Mouse (Mus musculus) thymus, postnatal 36 days (tissue): ENCODE measurements around the gene Rtn4.
"Not testable (repeated sequence)": the region's sequence is repeated elsewhere in the genome, so short reads cannot be mapped to it uniquely, and the experiment has no call there.

Source experiments
- DNase-seq, 2 experiments: peaks; one replicate each; pipeline ENCODE4 v3.0.0; 2022; ENCODE audit warnings: mixed read lengths in 2 of 2

Rtn4 gene

DNA sequence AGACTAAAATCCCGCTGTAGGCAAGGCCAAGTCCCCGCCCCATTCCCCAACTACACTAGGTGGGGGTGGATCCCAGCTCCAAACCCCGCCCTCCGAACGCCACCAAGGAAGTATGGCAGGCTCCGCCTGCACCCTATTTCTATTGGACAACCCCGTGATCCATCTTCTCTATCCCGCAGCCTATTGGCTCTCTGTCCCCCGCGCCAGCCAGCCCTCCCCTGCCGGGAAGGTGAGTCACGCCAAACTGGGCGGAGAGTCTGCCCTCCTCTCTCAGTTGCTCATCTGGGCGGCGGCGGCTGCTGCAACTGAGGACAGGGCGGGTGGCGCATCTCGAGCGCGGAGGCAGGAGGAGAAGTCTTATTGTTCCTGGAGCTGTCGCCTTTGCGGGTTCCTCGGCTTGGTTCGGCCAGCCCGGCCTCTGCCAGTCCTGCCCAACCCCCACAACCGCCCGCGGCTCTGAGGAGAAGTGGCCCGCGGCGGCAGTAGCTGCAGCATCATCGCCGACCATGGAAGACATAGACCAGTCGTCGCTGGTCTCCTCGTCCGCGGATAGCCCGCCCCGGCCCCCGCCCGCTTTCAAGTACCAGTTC is at the start of gene Rtn4:
Gene Rtn4, plus strand, starts transcription at position 265 of the 590 bp plus-strand sequence.
- peak; percentile 96 to 99 for DNase-seq

DNA sequence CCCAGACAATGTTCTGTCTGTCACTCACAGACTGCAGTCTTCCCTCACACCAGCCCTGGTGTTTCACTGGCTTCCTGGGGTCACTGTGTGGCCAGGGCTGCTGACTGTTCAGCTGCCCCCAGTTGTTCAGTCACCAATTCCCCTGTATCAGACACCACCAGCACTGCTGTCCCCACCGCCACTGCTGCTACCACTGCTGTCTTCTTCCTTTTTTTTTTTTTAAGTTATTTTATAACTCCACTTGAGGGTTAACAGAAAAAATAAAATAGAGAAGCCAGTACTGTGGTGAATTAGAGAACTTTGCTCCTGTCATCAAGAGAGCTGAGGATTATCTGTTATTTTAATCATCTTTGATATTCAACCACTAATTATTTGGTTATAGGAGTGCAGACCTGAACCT is 48.3 kb upstream of the Rtn4 start:
- no peak for DNase-seq

DNA sequence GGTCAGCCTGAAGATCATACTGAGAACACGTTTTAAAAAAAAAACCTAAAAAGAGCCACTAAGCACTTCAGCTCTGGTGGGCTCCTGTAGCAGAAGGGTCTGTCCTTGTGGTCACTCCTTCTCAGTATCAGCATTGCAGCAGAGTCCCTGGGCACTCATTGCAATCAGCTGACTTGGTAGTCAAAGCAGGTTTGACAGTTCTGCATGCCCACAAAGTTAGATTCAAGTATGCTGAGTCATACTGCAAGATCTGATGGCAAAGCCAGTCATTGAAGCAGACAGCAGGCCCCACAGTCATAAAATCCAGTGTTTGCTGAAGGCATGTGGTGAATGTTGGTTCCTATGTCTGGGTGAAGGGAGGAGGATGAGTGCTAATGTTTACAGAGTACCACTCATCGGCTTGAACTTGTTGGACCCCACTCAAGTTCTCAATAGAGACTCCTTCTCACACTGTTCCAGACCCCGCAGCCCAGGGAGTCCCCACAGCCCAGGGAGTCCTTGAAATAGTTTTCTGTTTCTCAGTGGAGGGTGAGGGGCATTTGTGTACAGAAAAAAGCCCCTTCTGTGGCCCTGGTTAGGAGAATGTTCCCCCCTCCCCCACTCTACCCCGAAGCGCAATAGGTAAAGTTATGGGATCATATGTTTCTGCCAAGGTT is 47.2 kb upstream of the Rtn4 start:
- DNase-seq, result no peak

DNA sequence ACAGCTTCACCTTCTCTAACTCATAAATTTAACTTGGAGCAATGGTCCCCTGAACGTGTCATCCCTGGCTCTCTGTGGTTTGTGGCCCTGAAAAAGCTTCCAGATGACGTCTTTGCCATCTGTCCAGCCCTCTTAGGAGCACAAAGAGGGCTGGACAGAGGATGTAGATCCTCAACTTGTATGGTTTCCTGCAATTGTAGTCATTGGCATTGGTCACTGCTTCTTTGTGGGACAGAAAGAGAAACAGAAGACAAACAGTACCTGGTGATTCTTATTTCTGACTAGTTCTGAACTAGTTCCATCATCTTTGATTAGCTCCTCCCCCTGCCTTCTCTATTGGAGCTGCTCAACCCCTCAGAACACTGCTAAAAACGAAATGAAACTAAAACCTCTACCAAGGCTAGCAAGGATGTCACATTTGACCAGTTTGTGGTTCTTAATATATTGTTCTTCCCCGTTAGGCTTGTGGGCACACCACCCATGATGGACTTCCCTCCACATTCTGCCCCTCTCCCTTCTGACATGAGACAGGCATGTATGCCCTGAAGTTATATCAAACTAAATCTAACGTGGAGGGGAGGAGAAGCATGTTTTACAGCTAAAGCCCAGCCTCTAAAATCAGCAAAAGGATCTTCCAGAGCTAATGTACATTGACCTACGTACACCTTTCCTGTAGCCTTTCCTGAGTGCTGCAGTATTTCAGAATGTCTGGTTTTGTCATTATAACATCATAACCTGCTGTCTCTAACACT is 45.0 kb upstream of the Rtn4 start:
- no peak for DNase-seq

DNA sequence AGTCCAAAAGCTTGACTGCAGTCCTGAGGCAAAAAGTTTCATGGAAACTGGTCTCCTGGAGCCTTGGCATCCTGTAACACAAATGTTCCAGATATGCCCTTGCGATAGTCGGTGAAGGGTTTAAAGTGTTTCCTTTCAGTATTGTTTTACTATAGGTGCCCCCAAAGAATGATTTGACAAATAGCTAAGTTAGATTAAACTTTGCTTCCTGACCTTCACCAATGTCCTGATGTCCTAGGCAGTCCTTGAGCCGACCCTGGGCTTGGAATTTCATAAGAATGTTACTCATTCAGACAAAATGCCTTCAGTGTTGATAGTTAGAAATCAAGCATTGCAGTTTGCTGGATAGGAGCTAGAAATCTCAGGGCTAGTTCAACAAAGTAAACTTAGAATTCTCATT is 37.4 kb upstream of the Rtn4 start:
- not testable (repeated sequence) for DNase-seq

DNA sequence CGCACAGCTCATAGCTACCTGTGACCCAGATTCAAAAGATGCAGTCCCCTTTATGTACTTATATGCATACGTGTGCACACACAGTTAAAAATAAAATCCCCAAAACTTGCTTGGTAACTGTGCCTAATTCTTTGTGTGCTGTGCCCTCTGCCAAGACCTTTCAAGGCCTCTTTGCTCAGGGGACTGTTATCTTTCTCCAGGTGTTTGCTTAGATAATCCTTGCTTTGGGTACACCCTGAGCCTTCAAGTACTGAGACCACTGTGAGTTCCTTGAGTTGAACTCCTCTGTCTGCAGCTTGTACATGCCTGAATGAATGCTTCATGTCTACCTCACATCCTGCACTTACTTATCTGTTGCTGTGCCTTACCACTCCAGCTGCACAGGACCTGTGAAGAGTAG is 32.0 kb upstream of the Rtn4 start:
- no peak for DNase-seq

DNA sequence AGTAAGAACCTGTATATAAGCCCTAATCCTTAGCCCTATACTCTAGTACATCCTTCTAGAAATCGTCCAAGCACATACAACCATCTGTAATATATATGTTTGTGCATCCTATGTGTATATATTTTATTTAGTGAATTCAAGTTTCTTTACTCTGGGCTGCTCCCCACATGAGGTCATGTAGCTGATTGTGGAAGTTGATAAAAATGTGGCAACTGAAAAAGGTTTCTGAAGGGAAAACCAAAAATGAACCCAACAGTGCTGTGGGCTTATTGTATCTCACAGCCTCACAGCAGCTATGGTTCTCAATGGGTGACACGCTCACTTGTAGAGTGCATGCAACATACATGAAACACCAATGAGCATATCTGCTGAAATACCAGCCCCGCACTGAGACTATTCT is 25.1 kb upstream of the Rtn4 start:
- no peak for DNase-seq

DNA sequence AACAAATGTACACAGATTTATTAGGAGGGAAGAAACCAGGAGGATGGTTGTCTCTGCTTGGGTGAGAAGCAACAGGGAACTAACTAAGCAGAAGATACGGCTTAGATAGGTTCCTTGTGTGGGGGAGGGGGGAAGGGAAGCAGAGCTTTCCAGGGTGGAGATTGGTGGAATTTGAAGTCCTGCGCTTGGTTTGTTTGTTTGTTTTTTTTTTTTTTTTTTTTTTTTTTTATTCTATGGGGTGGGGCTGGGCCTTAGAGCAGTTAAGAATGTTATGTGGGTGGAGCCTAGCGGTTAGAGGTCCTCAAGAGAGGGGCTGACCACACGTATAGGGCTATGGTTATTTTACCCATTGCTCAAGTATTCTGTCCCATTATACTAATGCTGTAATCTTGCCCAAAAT is 23.0 kb upstream of the Rtn4 start:
- no peak for DNase-seq

DNA sequence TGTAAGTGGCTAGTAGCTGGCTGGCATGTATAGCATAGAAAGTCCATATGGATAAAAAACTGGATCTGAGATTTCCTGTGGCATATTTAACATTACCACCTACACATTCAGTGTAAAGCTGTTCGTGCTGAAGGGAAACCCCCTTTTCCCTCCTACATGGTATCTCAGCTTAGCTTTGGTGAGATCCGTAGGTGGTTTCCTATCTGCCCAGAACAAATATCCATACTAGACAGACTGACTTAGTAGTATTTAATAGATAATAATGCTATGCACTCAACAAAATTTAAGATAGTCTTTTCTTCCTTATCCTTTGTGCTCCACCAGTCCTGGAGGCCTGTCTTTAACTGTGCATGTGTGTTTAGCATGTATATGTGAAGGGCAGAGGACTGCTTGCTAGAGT is 19.4 kb upstream of the Rtn4 start:
- no peak for DNase-seq

DNA sequence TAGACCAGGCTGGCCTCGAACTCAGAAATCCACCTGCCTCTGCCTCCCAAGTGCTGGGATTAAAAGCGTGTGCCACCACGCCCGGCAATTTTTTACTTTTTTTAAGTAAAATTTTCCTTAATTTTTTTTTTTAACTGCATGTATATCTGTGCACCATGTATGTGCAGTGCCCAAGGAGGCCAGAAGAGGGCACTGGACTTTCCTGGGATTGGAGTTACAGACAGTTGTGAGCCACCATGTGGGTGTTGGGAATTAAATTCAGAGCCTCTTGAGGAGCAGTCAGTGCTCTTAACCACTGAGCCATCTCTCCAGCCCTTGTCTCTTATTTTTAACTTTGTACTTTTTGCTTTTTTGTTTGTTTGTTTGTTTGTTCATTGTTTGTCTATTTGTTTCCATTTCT is 16.0 kb upstream of the Rtn4 start:
- peak; percentile 34 to 38 for DNase-seq

DNA sequence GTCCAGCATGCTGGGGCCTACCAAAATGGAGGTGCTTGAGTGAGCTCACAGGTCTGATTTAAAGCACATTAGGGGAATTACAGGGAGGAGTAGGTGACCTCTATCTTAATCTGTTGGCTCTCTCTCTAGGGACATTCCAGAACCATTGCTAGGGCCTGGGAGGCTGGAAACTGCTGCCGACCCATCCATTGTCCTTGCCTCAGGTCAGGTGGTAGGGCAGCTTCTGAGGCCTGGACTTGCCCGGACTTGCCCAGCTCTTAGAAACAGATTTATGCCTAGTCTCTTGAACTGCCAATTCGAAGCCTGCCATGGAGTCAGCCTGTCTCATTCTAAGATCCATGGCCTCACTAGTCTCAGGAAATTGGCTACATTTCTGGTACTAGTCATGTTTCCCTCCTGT is 12.8 kb upstream of the Rtn4 start:
- no peak for DNase-seq

DNA sequence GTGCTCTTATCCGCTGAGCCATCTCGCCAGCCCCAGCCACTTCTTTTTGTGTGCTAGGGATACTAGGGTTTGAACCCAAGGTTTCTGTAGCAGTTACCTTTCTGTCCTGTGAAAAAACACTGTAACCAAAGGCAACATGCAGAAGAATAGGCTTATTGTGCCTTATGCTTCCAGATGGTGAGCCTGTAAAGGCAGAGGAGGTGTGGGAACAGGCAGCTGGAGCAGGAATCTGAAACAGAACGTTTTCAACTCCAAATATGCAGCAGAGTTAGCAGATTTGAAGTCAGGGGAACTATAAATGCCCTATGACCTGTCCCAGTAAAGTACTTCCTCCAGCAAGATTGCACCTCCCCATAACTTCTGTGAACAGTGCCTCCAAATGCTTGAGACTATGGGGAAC is 12.0 kb upstream of the Rtn4 start:
- no peak for DNase-seq

DNA sequence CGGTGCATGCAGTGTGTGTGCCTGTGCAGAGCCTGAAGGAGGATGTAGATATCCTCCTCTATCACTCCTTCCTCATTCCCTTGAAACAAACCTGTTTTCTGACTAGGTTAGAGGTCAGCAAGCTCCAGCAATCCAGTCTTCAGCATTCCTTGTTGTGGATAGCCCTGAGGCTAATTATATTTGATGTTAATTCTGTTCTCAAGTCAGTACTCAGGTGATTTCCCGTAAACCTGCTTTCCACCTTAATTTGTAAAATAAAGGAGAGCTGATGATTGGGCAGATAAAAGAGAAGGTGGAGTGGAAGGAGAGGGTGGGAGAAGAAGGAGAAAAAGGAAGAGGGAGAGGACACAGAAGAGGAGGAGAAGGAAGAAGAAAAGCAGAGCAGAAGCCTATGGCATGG is 8.5 kb upstream of the Rtn4 start:
- DNase-seq, result no peak

DNA sequence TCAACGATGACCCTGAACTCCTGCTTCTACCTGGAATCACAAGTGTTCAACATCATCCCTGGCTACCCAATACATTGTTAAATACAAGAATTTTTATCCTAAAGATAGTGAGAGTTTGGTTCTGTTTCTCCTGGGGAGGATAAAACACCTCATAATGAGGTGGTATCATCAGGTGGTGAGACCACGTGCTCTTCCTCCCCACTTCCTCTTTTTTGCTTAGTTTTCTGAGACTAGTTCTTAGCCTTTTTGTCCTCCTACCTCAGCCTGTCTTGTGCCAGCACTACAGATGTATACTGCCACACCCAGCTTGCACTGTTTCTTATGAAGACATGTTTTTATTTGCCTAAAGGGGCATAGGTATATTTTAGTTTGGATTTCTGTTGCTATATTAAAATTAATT is 6.6 kb upstream of the Rtn4 start:
- DNase-seq, result no peak

DNA sequence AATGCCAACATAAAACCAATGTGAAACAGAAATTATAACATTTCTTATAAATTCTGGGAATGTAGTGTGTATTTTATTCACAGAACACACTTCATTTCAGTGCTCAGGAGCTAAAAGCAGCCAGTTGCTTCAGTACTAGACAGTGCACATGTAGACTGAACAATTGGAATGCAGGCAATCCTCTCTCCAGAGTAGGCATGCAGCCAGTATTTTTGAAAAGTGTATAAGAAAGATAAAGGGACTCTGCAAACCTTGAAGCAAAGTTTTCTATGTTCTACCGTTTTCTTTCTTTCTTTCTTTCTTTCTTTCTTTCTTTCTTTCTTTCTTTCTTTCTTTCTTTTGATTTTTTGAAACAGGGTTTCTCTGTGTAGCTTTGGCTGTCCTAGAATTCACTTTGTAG is 1.2 kb upstream of the Rtn4 start:
- DNase-seq, result no peak

DNA sequence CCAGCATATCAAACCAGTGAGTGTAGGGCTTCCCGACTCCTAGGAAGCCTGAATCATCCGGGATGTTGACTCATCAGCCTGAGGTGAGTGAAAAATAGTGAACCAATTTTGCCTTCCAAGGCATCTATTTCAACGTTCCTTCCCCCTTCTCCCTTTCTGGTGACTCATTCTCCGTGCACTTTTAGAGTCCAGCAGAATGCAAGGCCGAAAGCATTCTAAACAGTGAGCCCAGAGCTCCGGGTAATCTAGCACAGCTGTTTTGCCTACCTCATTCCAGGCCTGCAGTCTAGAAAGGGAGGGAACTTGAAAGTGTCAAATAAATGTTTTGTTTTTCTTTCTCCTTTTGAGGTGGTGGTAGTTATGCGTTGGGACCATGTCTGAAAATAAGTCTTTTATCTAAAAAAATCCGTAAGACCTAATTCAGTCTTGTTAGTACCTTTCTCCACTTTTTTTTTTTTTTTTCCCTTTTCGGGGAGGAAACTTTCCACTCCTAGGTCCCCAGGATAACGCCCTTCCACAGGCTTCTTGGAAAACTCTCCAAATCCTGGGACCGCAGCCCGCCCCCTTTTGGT is 550 bp upstream of the Rtn4 start:
- DNase-seq, result peak in 1 of 2 experiments; percentile 9

DNA sequence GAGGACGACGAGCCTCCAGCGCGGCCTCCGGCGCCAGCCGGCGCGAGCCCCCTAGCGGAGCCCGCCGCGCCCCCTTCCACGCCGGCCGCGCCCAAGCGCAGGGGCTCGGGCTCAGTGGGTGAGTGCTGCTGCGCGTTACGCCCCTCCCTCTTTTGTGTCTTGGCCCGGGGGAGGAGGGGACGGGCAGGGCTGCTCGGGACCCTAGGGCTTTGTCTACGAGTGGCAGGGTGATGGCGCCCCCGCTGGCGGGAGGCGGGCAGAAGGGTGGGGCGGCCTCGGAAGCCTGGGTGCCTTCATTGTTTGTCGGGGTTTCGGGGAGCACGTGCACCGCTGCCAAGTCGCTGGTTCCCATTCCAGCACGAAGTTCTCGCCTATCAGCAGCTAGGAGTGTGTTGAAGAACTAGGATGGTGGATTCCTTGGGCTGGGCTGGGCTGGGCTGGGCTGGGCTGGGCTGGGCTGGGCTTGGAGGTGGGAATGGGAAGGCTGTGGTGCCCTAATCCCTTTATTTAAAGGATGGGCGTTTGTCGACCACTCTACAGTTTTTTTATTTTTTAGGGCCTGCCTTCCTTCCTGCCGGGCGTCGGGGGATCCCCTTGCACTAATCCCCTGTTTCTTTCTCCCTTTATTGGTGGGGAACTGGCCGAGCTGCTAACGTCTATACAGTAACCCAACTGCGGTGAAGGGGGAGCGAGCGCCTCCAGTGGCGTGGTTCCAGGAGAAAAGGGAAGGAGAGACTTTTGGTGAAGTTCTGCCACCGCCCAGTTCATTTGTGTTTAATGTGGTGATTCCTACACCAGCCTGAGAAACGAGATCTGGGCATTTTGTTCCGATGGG is 1.0 kb downstream of the Rtn4 start:
- DNase-seq, result peak; percentile 96 to 97

DNA sequence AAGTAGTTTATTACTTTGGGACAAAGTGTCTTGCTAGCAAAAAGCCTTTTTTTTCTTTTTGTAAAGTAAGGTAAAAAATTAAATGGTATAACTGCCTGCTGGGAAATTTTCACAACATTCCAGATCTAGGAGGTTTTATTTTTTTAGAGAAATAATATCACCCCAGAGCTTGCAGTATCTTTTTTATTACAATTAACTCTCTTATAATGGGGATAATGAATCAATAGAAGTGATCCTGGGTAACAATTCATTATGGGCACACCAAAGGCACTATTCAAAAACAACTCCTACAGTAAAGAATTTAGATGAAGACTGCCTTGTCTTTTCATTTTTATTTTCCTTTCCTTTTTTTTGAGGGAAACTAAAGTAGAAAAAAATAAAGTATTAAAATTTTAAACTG is 2.0 kb downstream of the Rtn4 start:
- DNase-seq, result no peak

DNA sequence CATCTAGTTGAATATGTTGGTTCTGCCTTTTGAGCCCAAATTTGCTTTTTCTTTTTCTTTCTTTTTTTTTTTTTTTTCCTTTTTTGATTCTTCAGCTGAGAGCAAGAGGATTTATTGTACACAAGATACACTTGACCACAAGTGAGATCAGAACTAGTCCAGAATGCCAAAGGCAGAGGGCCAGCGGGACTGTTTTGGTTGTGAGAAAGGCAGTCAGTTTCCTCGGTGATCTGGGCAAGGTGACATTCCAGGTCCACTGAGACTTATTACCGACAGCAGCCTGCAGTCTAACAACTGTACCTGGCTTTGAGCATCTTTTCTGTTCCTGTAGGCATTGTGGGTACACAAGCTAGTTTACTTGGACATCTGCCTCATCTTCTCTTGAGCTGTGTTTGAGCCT is 10.0 kb downstream of the Rtn4 start:
- no peak for DNase-seq

DNA sequence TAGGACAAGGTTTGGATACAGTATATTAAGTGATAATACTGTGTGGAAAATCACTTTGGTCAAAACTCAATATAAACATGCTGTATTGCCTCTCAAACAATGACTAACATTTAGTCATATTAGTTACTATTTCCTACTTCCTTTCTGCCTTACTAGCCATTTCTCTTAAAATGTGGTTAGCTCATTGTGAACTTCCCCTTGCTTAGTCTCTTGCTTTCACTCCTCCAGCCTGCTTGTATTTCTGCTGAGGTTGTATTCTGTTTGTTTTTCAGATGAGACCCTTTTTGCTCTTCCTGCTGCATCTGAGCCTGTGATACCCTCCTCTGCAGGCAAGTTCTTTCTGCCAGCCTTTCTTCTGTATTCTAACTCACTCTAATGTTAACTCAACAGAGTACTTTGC is 12.5 kb downstream of the Rtn4 start:
- no peak for DNase-seq

DNA sequence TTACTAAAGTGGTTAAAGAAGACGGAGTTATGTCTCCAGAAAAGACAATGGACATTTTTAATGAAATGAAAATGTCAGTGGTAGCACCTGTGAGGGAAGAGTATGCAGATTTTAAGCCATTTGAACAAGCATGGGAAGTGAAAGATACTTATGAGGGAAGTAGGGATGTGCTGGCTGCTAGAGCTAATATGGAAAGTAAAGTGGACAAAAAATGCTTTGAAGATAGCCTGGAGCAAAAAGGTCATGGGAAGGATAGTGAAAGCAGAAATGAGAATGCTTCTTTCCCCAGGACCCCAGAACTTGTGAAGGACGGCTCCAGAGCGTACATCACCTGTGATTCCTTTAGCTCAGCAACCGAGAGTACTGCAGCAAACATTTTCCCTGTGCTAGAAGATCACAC is 14.1 kb downstream of the Rtn4 start:
- DNase-seq, result no peak

DNA sequence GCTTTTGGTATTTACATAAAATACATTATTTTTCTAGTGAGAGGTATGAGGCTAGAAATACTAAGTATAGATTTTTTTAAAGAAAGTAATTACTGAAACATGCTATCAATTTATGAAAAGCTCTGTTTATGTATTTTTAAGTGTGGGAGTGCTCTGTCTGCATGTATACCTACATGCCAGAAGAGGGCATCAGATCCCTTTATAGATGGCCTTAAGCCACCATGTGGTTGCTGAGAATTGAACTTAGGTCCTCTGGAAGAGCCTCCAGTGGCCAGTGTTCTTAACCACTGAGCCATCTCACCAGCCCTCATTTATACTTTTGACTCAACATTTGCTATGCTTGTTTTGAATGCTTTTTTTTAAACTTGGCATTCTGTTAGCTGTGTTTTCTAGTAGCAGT is 16.8 kb downstream of the Rtn4 start:
- no peak for DNase-seq

DNA sequence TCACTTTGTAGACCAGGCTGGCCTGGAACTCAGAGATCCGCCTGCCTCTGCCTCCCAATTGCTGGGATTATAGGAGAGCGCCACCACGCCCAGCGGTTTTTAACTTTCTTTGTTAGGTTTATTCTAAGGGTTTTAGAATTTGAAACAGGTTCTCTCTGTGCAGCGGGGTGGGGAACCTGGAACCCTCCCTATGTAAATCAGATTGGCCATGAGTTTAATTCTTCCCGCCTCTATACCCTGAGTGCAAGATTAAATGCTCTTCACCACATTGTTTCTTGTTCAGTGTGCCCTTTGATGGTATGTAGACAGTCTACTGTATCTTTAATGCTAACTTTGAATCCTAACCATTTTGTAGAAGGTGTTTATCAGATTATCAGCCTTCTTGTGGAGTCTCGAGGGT is 21.4 kb downstream of the Rtn4 start:
- no peak for DNase-seq
